Mouse (Mus musculus): ENCODE measurements around the gene Ssh2. TPM values are rescaled to one million over a fixed set of nuclear protein-coding genes. Genes with fewer than 3 reads are reported as not detected.

Gene Ssh2
- polyA plus RNA-seq, 2 experiments, result 7.7 to 10.0 TPM

DNA sequence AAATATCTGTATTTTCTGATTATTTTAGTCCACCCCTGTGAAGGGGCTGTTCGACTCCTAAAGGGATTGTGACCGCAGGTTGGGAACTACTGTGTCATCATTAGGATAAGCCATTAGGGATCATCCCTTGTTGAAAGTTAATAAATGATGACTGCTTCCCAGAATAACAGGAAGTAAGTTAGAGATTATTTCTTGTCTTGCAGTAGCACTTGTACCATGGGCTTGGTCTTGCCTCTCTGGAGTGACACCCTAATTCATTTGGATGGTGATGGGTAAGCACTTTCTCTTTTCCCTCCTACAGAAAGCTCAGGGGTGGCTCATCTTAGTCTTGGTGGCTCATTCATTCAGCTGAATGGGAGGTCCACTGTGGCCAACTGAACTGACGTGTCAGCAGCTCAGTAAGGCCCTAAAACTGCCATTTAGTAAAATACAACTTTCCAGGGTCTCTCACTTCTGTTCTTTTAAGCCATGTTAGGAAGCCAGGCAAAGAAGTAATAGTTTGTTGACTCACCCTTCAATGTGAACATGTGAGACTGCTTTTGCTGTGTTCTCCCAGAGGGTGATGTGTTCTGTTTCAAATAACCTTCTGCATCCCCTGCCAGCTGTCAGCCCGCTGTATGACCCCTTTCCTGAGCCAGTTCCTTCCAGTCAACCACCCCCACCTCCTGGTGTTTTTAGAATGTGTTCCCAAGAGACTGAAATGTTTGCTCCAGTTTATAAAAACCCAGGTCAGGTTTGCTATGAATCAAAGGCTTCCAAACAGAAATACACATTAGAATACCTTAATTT, 200.3 kb downstream of the Ssh2 start:
- Histone ChIP-seq H3K9ac (ENCODE audit: low read depth, low read length, severe bottlenecking) (no peak overlapping the region), H3K27ac (replicated peaks; ENCODE audit: low read depth, low read length) (no peak overlapping the region), H3K36me3 (ENCODE audit: control insufficient read depth, insufficient read depth, low read length) (no peaks in the 10 kb centered on the region), H3K9me3 (ENCODE audit: control insufficient read depth, low read length) (no peaks in the 10 kb centered on the region), H3K27me3 (ENCODE audit: control insufficient read depth, insufficient read depth, low read length) (no peaks in the 10 kb centered on the region), H3K4me3 (replicated peaks; ENCODE audit: low read length) (no peak overlapping the region), H3K4me2 (replicated peaks; ENCODE audit: low read depth, low read length, severe bottlenecking) (no peak overlapping the region), H3K4me1 (ENCODE audit: control insufficient read depth, insufficient read depth, low read length) (0 out of 2 replicates have a peak, but pooled peaks cover 4% of the 10 kb centered on the region)
- 60% methylated on average over 4 of the region's 4 CpGs for WGBS
- TF ChIP-seq POLR2A (IDR thresholded peaks at IDR 0.05; ENCODE audit: borderline replicate concordance, extremely low read depth, insufficient read depth, insufficient read length), result no peak
- DNase-seq (ENCODE audit: low spot score), result peak; percentile 14
- ATAC-seq (ENCODE audit: low FRiP score, low read depth), result no peak

DNA sequence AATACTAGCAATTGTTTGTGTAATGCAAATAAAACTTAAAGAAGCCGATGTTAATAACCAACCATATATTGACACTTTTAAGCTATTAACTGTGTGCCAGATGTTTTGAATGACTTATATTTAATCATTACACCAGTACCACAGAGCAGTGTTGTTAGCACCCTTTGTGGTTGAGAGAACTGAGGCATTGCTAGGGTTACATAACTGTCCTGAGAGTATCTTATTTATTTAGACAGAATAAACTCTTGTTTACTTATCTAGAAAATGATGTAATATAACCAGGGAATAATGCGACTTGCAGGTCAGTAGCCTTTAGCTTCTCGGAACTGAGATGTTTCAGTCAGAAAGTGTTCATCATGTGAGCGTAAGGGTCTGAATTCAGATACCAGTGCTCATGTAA, 201.9 kb downstream of the Ssh2 start:
- Histone ChIP-seq H3K27ac (replicated peaks; ENCODE audit: low read depth, low read length) (no peak overlapping the region), H3K36me3 (ENCODE audit: control insufficient read depth, insufficient read depth, low read length) (no peaks in the 10 kb centered on the region), H3K27me3 (ENCODE audit: control insufficient read depth, insufficient read depth, low read length) (no peaks in the 10 kb centered on the region), H3K4me1 (ENCODE audit: control insufficient read depth, insufficient read depth, low read length) (0 out of 2 replicates have a peak, but pooled peaks cover 4% of the 10 kb centered on the region), H3K4me3 (replicated peaks; ENCODE audit: low read length) (no peak overlapping the region), H3K4me2 (replicated peaks; ENCODE audit: low read depth, low read length, severe bottlenecking) (no peak overlapping the region), H3K9me3 (ENCODE audit: control insufficient read depth, low read length) (no peaks in the 10 kb centered on the region), H3K9ac (ENCODE audit: low read depth, low read length, severe bottlenecking) (no peak overlapping the region)
- DNase-seq (ENCODE audit: low spot score) (no peak), ATAC-seq (ENCODE audit: low FRiP score, low read depth) (no peak)
- 91% methylated on average over 4 of the region's 4 CpGs for WGBS
- no peak for TF ChIP-seq POLR2A (IDR thresholded peaks at IDR 0.05; ENCODE audit: borderline replicate concordance, extremely low read depth, insufficient read depth, insufficient read length)

DNA sequence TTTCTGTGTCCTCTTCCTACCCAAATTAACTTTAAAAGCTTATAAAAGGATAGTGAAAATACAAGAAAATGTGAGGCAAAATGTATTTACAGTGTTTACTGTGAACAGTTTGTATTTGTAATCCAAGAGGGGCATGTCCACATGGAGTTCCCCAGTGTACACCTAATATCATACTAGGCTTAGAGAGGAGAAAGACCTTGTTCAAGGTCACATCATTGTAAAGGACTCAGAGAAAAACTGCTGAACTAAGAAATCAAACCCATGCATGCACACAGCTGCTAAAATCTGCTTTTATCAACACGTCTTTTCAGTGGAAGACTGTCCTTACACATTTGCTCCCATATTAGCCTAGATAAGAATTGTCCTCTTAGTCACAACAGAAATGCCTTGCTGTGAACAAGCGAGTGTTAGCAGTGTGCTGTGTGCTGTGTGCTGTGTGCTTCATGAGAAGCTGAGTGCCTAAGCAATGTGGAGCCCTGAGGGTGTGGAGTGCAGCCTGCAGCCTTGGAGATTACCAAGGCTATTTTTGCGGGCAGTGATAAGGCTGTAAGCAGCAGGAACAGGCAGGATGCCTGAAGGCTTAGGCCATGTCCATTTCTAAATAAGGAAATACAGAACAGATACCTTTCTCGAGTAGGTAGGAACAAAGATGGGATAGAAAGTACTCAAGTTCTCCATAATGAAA, 207.2 kb downstream of the Ssh2 start:
- ATAC-seq (ENCODE audit: low FRiP score, low read depth) (no peak), DNase-seq (ENCODE audit: low spot score) (no peak)
- no peak overlapping the region for H3K9ac ChIP-seq (ENCODE audit: low read depth, low read length, severe bottlenecking)
- no peaks in the 10 kb centered on the region for H3K4me1 ChIP-seq (ENCODE audit: control insufficient read depth, insufficient read depth, low read length)
- H3K36me3 ChIP-seq (ENCODE audit: control insufficient read depth, insufficient read depth, low read length), result peaks cover 9% of the 10 kb centered on the region; the same call in 1 of the 2 replicates
- no peaks in the 10 kb centered on the region for H3K9me3 ChIP-seq (ENCODE audit: control insufficient read depth, low read length)
- H3K27ac ChIP-seq (replicated peaks; ENCODE audit: low read depth, low read length), result no peak overlapping the region
- 83% methylated on average over 4 of the region's 4 CpGs for WGBS
- no peaks in the 10 kb centered on the region for H3K27me3 ChIP-seq (ENCODE audit: control insufficient read depth, insufficient read depth, low read length)
- no peak for TF ChIP-seq POLR2A (IDR thresholded peaks at IDR 0.05; ENCODE audit: borderline replicate concordance, extremely low read depth, insufficient read depth, insufficient read length)
- H3K4me2 ChIP-seq (replicated peaks; ENCODE audit: low read depth, low read length, severe bottlenecking), result no peak overlapping the region
- H3K4me3 ChIP-seq (replicated peaks; ENCODE audit: low read length), result no peak overlapping the region

DNA sequence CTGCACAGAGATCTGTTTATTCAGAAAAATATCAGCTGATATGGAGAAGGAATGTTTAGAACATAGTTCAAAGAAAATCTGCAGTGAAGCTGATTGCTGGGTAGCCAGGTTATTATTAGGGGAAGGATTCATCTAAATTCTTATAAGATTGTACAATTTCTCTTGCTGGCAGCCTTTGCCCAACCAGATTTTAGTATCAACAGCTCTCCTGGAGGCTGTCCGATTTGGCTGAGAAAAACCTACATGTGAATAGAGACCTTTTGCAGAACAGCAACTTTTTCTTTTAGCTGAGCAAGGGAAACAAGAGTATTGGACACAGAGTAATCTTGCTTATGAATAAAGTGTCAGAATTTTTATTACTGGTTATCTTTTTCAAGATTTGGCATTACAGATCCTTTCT, 212.4 kb downstream of the Ssh2 start:
- no peak overlapping the region for H3K4me2 ChIP-seq (replicated peaks; ENCODE audit: low read depth, low read length, severe bottlenecking)
- H3K4me1 ChIP-seq (ENCODE audit: control insufficient read depth, insufficient read depth, low read length), result no peaks in the 10 kb centered on the region
- TF ChIP-seq POLR2A (IDR thresholded peaks at IDR 0.05; ENCODE audit: borderline replicate concordance, extremely low read depth, insufficient read depth, insufficient read length), result no peak
- no peaks in the 10 kb centered on the region for H3K9me3 ChIP-seq (ENCODE audit: control insufficient read depth, low read length)
- DNase-seq (ENCODE audit: low spot score) (no peak), ATAC-seq (ENCODE audit: low FRiP score, low read depth) (no peak)
- no peak overlapping the region for H3K4me3 ChIP-seq (replicated peaks; ENCODE audit: low read length)
- no peaks in the 10 kb centered on the region for H3K27me3 ChIP-seq (ENCODE audit: control insufficient read depth, insufficient read depth, low read length)
- no peak overlapping the region for H3K9ac ChIP-seq (ENCODE audit: low read depth, low read length, severe bottlenecking)
- H3K36me3 ChIP-seq (ENCODE audit: control insufficient read depth, insufficient read depth, low read length), result peaks cover 13% of the 10 kb centered on the region; the same call in 1 of the 2 replicates
- no peak overlapping the region for H3K27ac ChIP-seq (replicated peaks; ENCODE audit: low read depth, low read length)
- 94% methylated on average over 1 of the region's 1 CpGs for WGBS

DNA sequence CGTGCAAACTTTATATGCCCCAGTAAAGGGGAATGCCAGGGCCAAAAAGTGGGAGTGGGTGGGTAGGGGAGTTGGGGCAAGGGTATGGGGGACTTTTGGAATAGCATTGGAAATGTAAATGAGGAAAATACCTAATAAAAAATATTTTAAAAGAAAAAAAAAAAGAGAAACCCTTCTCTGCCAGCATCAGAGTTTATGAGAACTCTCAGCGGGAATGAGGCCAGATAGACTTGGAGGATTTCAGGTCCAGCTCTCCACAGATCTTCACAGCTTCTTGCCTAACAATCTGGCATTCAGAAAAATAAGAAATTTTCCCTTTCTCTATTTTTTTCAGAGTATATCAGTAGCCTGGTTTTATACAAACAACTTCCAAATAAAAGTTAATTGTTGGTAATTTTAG, 220.9 kb downstream of the Ssh2 start:
- Histone ChIP-seq H3K36me3 (ENCODE audit: control insufficient read depth, insufficient read depth, low read length) (peaks cover 16% of the 10 kb centered on the region), H3K9me3 (ENCODE audit: control insufficient read depth, low read length) (no peaks in the 10 kb centered on the region), H3K9ac (ENCODE audit: low read depth, low read length, severe bottlenecking) (no peak overlapping the region), H3K4me2 (replicated peaks; ENCODE audit: low read depth, low read length, severe bottlenecking) (no peak overlapping the region), H3K4me3 (replicated peaks; ENCODE audit: low read length) (no peak overlapping the region), H3K27me3 (ENCODE audit: control insufficient read depth, insufficient read depth, low read length) (no peaks in the 10 kb centered on the region), H3K27ac (replicated peaks; ENCODE audit: low read depth, low read length) (no peak overlapping the region), H3K4me1 (ENCODE audit: control insufficient read depth, insufficient read depth, low read length) (no peaks in the 10 kb centered on the region)
- ATAC-seq (ENCODE audit: low FRiP score, low read depth) (no peak), DNase-seq (ENCODE audit: low spot score) (no peak)
- TF ChIP-seq POLR2A (IDR thresholded peaks at IDR 0.05; ENCODE audit: borderline replicate concordance, extremely low read depth, insufficient read depth, insufficient read length), result no peak
- 89% methylated on average over 2 of the region's 2 CpGs for WGBS
